Mouse (Mus musculus) lung, embryonic 15.5 days (tissue): ENCODE measurements around the gene Sowaha. TPM values are rescaled to one million over a fixed set of nuclear protein-coding genes. Genes with fewer than 3 reads are reported as not detected.

Source experiments
- ATAC-seq: fragments of 200-750 bp; cut with Nextera tagmentation; 2 replicates; pipeline ENCODE4 v1.8.0; 2017; ENCODE audit warnings: moderate number of reproducible peaks, borderline replicate concordance; ENCODE audit not compliant: low FRiP score, low TSS enrichment; ENCODE audit errors: extremely low read depth
- H3K27ac ChIP-seq: fragments of 300-500 bp; sonication (generic); 2 replicates; pipeline ENCODE4 v1.5.1; 2015; ENCODE audit warnings: moderate library complexity, mild to moderate bottlenecking, inconsistent platforms
- H3K27me3 ChIP-seq: fragments of 300-500 bp; sonication (generic); 2 replicates; pipeline ENCODE4 v1.6.1; 2015; ENCODE audit warnings: inconsistent platforms
- H3K36me3 ChIP-seq: fragments of 300-500 bp; sonication (generic); 2 replicates; pipeline ENCODE4 v1.6.1; 2015; ENCODE audit warnings: inconsistent platforms
- H3K4me1 ChIP-seq: fragments of 300-500 bp; sonication (generic); 2 replicates; pipeline ENCODE4 v1.6.1; 2015; ENCODE audit warnings: inconsistent platforms
- H3K4me2 ChIP-seq: fragments of 300-500 bp; sonication (generic); 2 replicates; pipeline ENCODE4 v1.6.1; 2015; ENCODE audit warnings: inconsistent platforms, mild to moderate bottlenecking, moderate library complexity
- H3K4me3 ChIP-seq: fragments of 300-500 bp; sonication (generic); 2 replicates; pipeline ENCODE4 v1.5.1; 2015; ENCODE audit warnings: mild to moderate bottlenecking, inconsistent platforms
- H3K9ac ChIP-seq: fragments of 300-500 bp; sonication (generic); 2 replicates; pipeline ENCODE4 v1.6.1; 2015; ENCODE audit warnings: inconsistent platforms
- H3K9me3 ChIP-seq: fragments of 300-500 bp; sonication (generic); 2 replicates; pipeline ENCODE4 v1.6.1; 2016; ENCODE audit warnings: inconsistent platforms
- WGBS: fragments of 180-500 bp; shearing (Covaris S2); methylation state at CpG from one replicate; pipeline ENCODE4 v1.1.7; 2015; 5-methylcytosine and 5-hydroxymethylcytosine counted together
- polyA plus RNA-seq: library from polyadenylated mRNA; unstranded; fragments of >200 nt; fragmentation: Nextera tagmentation; extraction: Ambion mirVana; gene quantifications from 2 replicates; pipeline ENCODE4 v1.2.1, GENCODE M21; 2015

The Sowaha gene
- polyA plus RNA-seq, 1 experiment from 2014 or later, result 0.06 TPM

GRCm38 (mm10) chr11:53503738-53504137 is 23.7 kb upstream of the Sowaha start:
- WGBS, result 65% methylated on average over 5 of the region's 5 CpGs

GRCm38 (mm10) chr11:53502039-53502765 is 22.1 kb upstream of the Sowaha start:
- H3K4me3 ChIP-seq, result no peak overlapping the region
- H3K36me3 ChIP-seq, result no peaks in the 10 kb centered on the region
- no peak overlapping the region for H3K9ac ChIP-seq
- H3K27ac ChIP-seq, result no peak overlapping the region
- no peak overlapping the region for H3K4me2 ChIP-seq
- H3K4me1 ChIP-seq, result peaks cover 7% of the 10 kb centered on the region; the same call in 1 of the 2 replicates
- ATAC-seq, result no peak
- WGBS, result 78% methylated on average over 8 of the region's 8 CpGs
- H3K9me3 ChIP-seq, result no peaks in the 10 kb centered on the region
- no peaks in the 10 kb centered on the region for H3K27me3 ChIP-seq

More at GRCm38 (mm10) chr11:53503738-53504137, 23.7 kb upstream of the Sowaha start:
- Histone ChIP-seq H3K4me1 (peaks cover 7% of the 10 kb centered on the region; the same call in 1 of the 2 replicates), H3K4me2 (no peak overlapping the region), H3K36me3 (no peaks in the 10 kb centered on the region), H3K9me3 (no peaks in the 10 kb centered on the region), H3K9ac (no peak overlapping the region), H3K4me3 (no peak overlapping the region), H3K27me3 (no peaks in the 10 kb centered on the region), H3K27ac (no peak overlapping the region)
- ATAC-seq, result no peak

- Histone ChIP-seq H3K9me3 (no peaks in the 10 kb centered on the region), H3K36me3 (no peaks in the 10 kb centered on the region), H3K27ac (no peak overlapping the region), H3K9ac (no peak overlapping the region), H3K27me3 (no peaks in the 10 kb centered on the region), H3K4me2 (peak overlapping the region; percentile 35), H3K4me1 (peaks cover 7% of the 10 kb centered on the region; the same call in 1 of the 2 replicates), H3K4me3 (no peak overlapping the region)
- WGBS, result 7% methylated on average over 11 of the region's 11 CpGs
- peak; percentile 81 for ATAC-seq
These were observed 20.5 kb upstream of the Sowaha start for GRCm38 (mm10) chr11:53500569-53500968.

DNA sequence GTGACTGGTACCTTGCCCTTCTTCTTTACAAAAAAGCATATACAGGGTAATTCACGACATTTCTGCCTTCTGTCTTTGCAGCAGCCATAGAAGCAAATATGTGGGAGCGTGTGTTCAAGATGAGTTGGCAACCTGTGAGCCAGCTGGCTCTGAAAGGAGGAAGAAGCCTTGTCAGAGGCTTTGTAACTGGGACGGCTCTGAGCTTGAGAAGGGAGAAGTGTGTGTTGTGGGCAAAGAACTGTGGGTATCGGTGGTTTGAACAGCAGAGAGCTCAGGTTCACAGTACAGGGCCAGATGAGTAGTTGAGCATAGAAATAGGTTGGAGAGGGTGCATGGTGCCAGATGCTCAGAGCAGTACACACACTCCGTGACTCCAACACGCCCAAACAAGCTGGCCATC is 16.9 kb upstream of the Sowaha start:
- no peak overlapping the region for H3K27ac ChIP-seq
- no peak for ATAC-seq
- 74% methylated on average over 6 of the region's 6 CpGs for WGBS

GRCm38 (mm10) chr11:53495417-53495816 is 15.3 kb upstream of the Sowaha start:
- 48% methylated on average over 6 of the region's 6 CpGs for WGBS
- H3K27me3 ChIP-seq, result no peaks in the 10 kb centered on the region
- H3K9me3 ChIP-seq, result no peaks in the 10 kb centered on the region
- no peak overlapping the region for H3K27ac ChIP-seq
- H3K4me2 ChIP-seq, result no peak overlapping the region
- no peak overlapping the region for H3K9ac ChIP-seq
- no peak overlapping the region for H3K4me3 ChIP-seq
- H3K4me1 ChIP-seq, result peaks cover 1% of the 10 kb centered on the region; the same call in 1 of the 2 replicates
- ATAC-seq, result no peak
- no peaks in the 10 kb centered on the region for H3K36me3 ChIP-seq

More for the DNA sequence above, 16.9 kb upstream of the Sowaha start:
- Histone ChIP-seq H3K36me3 (no peaks in the 10 kb centered on the region), H3K4me3 (no peak overlapping the region), H3K9me3 (no peaks in the 10 kb centered on the region), H3K9ac (no peak overlapping the region), H3K4me1 (peaks cover 7% of the 10 kb centered on the region; the same call in 1 of the 2 replicates), H3K27me3 (no peaks in the 10 kb centered on the region), H3K4me2 (no peak overlapping the region)

DNA sequence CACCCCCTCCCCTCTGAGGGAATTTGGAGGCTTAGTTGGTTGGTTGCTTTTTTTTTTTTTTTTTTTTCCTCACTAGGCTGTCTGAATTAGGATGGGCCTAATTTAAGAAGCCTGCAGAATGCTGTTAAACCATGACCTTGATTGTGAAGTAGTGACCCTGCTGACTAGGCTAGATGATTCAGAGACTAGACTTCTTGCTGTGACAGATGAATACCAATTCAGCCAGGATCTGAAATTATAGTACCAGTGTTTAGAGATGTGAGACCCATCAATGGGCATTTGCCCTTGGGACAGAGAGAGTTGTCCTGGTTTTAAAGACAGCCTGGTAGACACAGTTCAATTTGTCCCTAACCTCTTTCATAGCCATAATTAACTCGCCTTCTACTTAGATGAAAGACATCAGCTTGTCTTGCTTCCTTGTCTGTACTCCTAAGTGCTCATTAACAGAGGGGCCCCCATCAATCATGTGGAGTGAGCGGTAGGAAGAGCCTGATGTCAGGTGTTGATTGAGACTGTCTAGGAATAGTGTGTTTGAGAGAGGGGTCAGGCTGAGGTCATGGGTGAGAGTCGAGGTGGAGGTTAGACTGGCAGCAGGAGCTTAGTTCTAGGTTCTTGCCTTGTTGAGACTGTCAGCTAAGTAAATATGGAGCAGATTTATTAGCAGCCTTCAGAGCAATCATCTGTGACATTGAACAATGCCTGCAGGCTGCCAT is 13.3 kb upstream of the Sowaha start:
- 33% methylated on average over 3 of the region's 3 CpGs for WGBS
- Histone ChIP-seq H3K27ac (no peak overlapping the region), H3K36me3 (no peaks in the 10 kb centered on the region), H3K9ac (no peak overlapping the region), H3K4me3 (no peak overlapping the region), H3K4me1 (no peaks in the 10 kb centered on the region), H3K9me3 (no peaks in the 10 kb centered on the region), H3K27me3 (no peaks in the 10 kb centered on the region), H3K4me2 (no peak overlapping the region)
- no peak for ATAC-seq

- H3K9me3 ChIP-seq, result no peaks in the 10 kb centered on the region
- H3K27me3 ChIP-seq, result peaks cover 12% of the 10 kb centered on the region
- ATAC-seq, result no peak
- no peak overlapping the region for H3K4me3 ChIP-seq
- no peaks in the 10 kb centered on the region for H3K36me3 ChIP-seq
- H3K4me2 ChIP-seq, result no peak overlapping the region
- 33% methylated on average over 8 of the region's 8 CpGs for WGBS
- no peak overlapping the region for H3K9ac ChIP-seq
- peaks cover 6% of the 10 kb centered on the region for H3K4me1 ChIP-seq
- no peak overlapping the region for H3K27ac ChIP-seq
These were observed 11.9 kb upstream of the Sowaha start for GRCm38 (mm10) chr11:53491954-53492401.

- WGBS, result 80% methylated on average over 9 of the region's 9 CpGs
- peaks cover 9% of the 10 kb centered on the region for H3K4me1 ChIP-seq
- H3K4me2 ChIP-seq, result no peak overlapping the region
- H3K9ac ChIP-seq, result no peak overlapping the region
- H3K27ac ChIP-seq, result no peak overlapping the region
- no peak for ATAC-seq
- no peaks in the 10 kb centered on the region for H3K36me3 ChIP-seq
- H3K4me3 ChIP-seq, result no peak overlapping the region
- no peaks in the 10 kb centered on the region for H3K9me3 ChIP-seq
- peaks cover 23% of the 10 kb centered on the region for H3K27me3 ChIP-seq
These were observed 9.3 kb upstream of the Sowaha start for GRCm38 (mm10) chr11:53489421-53489820.

DNA sequence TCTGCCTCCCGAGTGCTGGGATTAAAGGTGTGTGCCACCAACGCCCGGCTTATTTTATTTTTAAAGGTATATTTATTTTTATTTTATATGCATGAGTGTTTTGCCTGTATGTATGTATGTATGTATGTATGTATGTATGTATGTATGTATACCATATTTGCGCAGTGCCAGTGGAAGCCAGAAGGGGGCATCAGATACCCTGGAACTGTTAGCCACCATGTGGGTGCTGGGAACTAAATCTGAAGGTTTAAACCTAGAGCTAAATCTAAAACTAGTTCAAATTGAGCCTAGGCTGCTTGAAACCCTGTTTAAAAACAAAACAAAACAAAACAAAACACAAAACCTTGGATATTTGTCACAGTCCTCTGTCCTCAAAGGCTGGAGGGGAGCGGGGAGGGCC is 8.9 kb upstream of the Sowaha start:
- Histone ChIP-seq H3K27me3 (peaks cover 23% of the 10 kb centered on the region), H3K9me3 (no peaks in the 10 kb centered on the region), H3K4me2 (no peak overlapping the region), H3K27ac (no peak overlapping the region), H3K9ac (no peak overlapping the region), H3K4me1 (peaks cover 9% of the 10 kb centered on the region), H3K4me3 (no peak overlapping the region), H3K36me3 (no peaks in the 10 kb centered on the region)
- ATAC-seq, result no peak
- WGBS, result 94% methylated on average over 5 of the region's 5 CpGs

GRCm38 (mm10) chr11:53486822-53487594 is 6.9 kb upstream of the Sowaha start:
- Histone ChIP-seq H3K9me3 (no peaks in the 10 kb centered on the region), H3K27ac (no peak overlapping the region), H3K4me2 (peak overlapping the region; percentile 51), H3K9ac (no peak overlapping the region), H3K4me3 (peak overlapping the region; percentile 17; the same call in 1 of the 2 replicates), H3K27me3 (peaks cover 29% of the 10 kb centered on the region), H3K4me1 (peaks cover 9% of the 10 kb centered on the region), H3K36me3 (no peaks in the 10 kb centered on the region)
- 7% methylated on average over 27 of the region's 27 CpGs for WGBS
- no peak; the same call in 1 of the 2 replicates for ATAC-seq

DNA sequence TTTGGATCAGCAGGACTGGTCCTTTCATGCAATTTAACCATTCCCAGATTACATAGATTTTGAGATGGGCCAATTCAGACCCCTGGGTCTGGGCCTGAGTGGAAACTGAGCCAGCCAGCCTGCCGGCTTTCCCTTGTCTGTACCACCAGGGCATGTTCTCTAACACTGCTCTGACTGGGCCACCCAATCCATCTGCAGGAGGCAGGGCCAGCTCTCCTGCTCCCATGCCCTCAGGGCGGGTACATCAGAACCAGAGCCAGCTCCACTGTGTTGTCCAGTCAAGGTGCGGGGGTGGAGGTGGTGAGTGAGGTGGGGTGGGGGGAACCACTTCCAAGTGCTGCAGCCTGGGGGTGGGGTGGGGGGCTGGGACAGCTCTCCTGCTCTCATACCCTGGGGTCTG is 6.3 kb upstream of the Sowaha start:
- ATAC-seq, result no peak
- no peaks in the 10 kb centered on the region for H3K9me3 ChIP-seq
- WGBS, result 58% methylated on average over 3 of the region's 3 CpGs

More for the DNA sequence above, 6.3 kb upstream of the Sowaha start:
- no peak overlapping the region for H3K4me2 ChIP-seq
- peaks cover 36% of the 10 kb centered on the region for H3K27me3 ChIP-seq
- H3K27ac ChIP-seq, result no peak overlapping the region
- no peaks in the 10 kb centered on the region for H3K36me3 ChIP-seq
- H3K4me3 ChIP-seq, result no peak overlapping the region
- H3K9ac ChIP-seq, result no peak overlapping the region
- peaks cover 9% of the 10 kb centered on the region for H3K4me1 ChIP-seq
